Mouse (Mus musculus) hindbrain, postnatal 0 days (tissue): ENCODE data around the gene Tspan18. TPM values are rescaled to one million over a fixed set of nuclear protein-coding genes. Genes with fewer than 3 reads are reported as not detected.
A peak's percentile ranks its signal among the peaks of the same experiment; 100 is the strongest.

Experiments
- ATAC-seq: fragments of 200-750 bp; cut with Nextera tagmentation; 2 replicates; pipeline ENCODE4 v1.8.0; 2017; ENCODE audit warnings: mild to moderate bottlenecking, moderate TSS enrichment, moderate library complexity
- DNase-seq: peaks from one replicate; pipeline ENCODE4 v3.0.0-alpha.2; 2015; ENCODE audit warnings: low spot score
- H3K27ac ChIP-seq: fragments of 300-500 bp; sonication (generic); 2 replicates; pipeline ENCODE4 v1.5.1; 2014; ENCODE audit warnings: mild to moderate bottlenecking
- H3K27me3 ChIP-seq: fragments of 300-500 bp; sonication (generic); 2 replicates; pipeline ENCODE4 v1.6.1; 2014; ENCODE audit warnings: low read length, mixed read lengths; ENCODE audit not compliant: insufficient read depth
- H3K36me3 ChIP-seq: fragments of 300-500 bp; sonication (generic); 2 replicates; pipeline ENCODE4 v1.6.1; 2014; ENCODE audit warnings: low read length, mixed read lengths; ENCODE audit not compliant: insufficient read depth
- H3K4me1 ChIP-seq: fragments of 300-500 bp; sonication (generic); 2 replicates; pipeline ENCODE4 v1.6.1; 2014; ENCODE audit warnings: antibody characterized with exemption, low read length, mixed read lengths; ENCODE audit not compliant: insufficient read depth
- H3K4me2 ChIP-seq: fragments of 300-500 bp; sonication (generic); 2 replicates; pipeline ENCODE4 v1.6.1; 2014; ENCODE audit warnings: low read depth, mild to moderate bottlenecking, low read length, moderate library complexity, mixed read lengths
- H3K4me3 ChIP-seq: fragments of 300-500 bp; sonication (generic); 2 replicates; pipeline ENCODE4 v1.5.1; 2014; ENCODE audit warnings: low read length
- H3K9ac ChIP-seq: fragments of 300-500 bp; sonication (generic); replicated peaks from 2 replicates; pipeline ENCODE4 v1.6.1; 2014; ENCODE audit warnings: mild to moderate bottlenecking, low read length, moderate library complexity, mixed read lengths
- H3K9me3 ChIP-seq: fragments of 300-500 bp; sonication (generic); 2 replicates; pipeline ENCODE4 v1.6.1; 2016; ENCODE audit warnings: low read length, mixed read lengths
- CTCF ChIP-seq: IDR thresholded peaks from 2 replicates; pipeline ENCODE4 v1.5.1; 2016; ENCODE audit warnings: antibody characterized with exemption, control low read depth, low read depth
- WGBS: fragments of 180-500 bp; shearing (Covaris S2); extraction: QIAGEN DNeasy Blood & Tissue Kit; methylation state at CpG from one replicate; pipeline ENCODE4 v1.1.7; 2014; 5-methylcytosine and 5-hydroxymethylcytosine counted together
- polyA plus RNA-seq: library from polyadenylated mRNA; unstranded; fragments of >200 nt; fragmentation: Nextera tagmentation; extraction: Ambion mirVana; gene quantifications from 2 replicates; pipeline ENCODE4 v1.2.1, GENCODE M21; 2015
- total RNA-seq: library from RNA; depleted of rRNA; stranded (reverse); fragments of >200 nt; gene quantifications from 2 replicates; pipeline ENCODE4 v1.2.3, GENCODE M21; 2014

Tspan18 gene
- total and polyA plus RNA-seq, 2 experiments from 2014 or later: 12.3 to 23.5 TPM

- no peak for ATAC-seq
- Histone ChIP-seq H3K4me3 (no peak overlapping the region), H3K4me1 (no peaks in the 10 kb centered on the region; the same call in 1 of the 2 replicates), H3K9me3 (no peaks in the 10 kb centered on the region), H3K27ac (no peak overlapping the region), H3K27me3 (no peaks in the 10 kb centered on the region), H3K9ac (no peak overlapping the region), H3K4me2 (no peak overlapping the region), H3K36me3 (no peaks in the 10 kb centered on the region)
- 46% methylated on average over 6 of the region's 6 CpGs for WGBS
- DNase-seq: no peak
- TF ChIP-seq CTCF: no peak
These were observed 72.6 kb downstream of the Tspan18 start for GRCm38 (mm10) chr2:93261521-93262290.

- no peak overlapping the region for H3K27ac ChIP-seq
- H3K27me3 ChIP-seq: no peaks in the 10 kb centered on the region
- H3K4me1 ChIP-seq: no peaks in the 10 kb centered on the region; the same call in 1 of the 2 replicates
- H3K4me3 ChIP-seq: no peak overlapping the region
- H3K9ac ChIP-seq: no peak overlapping the region
- no peaks in the 10 kb centered on the region for H3K9me3 ChIP-seq
- WGBS: 52% methylated on average over 4 of the region's 4 CpGs
- DNase-seq (no peak), ATAC-seq (no peak)
- TF ChIP-seq CTCF: no peak
- no peak overlapping the region for H3K4me2 ChIP-seq
- no peaks in the 10 kb centered on the region for H3K36me3 ChIP-seq
These were observed 76.7 kb downstream of the Tspan18 start for GRCm38 (mm10) chr2:93257634-93258033.

- no peak overlapping the region for H3K9ac ChIP-seq
- no peak overlapping the region; the same call in 1 of the 2 replicates for H3K27ac ChIP-seq
- DNase-seq (no peak), ATAC-seq (peak; percentile 57; the same call in 1 of the 2 replicates)
- no peak for TF ChIP-seq CTCF
- H3K27me3 ChIP-seq: no peaks in the 10 kb centered on the region
- WGBS: 45% methylated on average over 8 of the region's 8 CpGs
- H3K36me3 ChIP-seq: no peaks in the 10 kb centered on the region
- no peak overlapping the region for H3K4me3 ChIP-seq
- H3K4me1 ChIP-seq: no peaks in the 10 kb centered on the region; the same call in 1 of the 2 replicates
- H3K9me3 ChIP-seq: no peaks in the 10 kb centered on the region
- H3K4me2 ChIP-seq: no peak overlapping the region
These were observed 77.4 kb downstream of the Tspan18 start for GRCm38 (mm10) chr2:93256735-93257405.

GRCm38 (mm10) chr2:93252356-93252755 is 81.9 kb downstream of the Tspan18 start:
- Histone ChIP-seq H3K27ac (no peak overlapping the region), H3K9ac (no peak overlapping the region), H3K4me2 (no peak overlapping the region), H3K9me3 (no peaks in the 10 kb centered on the region), H3K27me3 (no peaks in the 10 kb centered on the region), H3K4me3 (no peak overlapping the region), H3K36me3 (no peaks in the 10 kb centered on the region), H3K4me1 (peaks cover 8% of the 10 kb centered on the region; the same call in 1 of the 2 replicates)
- peak; percentile 25 for TF ChIP-seq CTCF
- peak; percentile 70 for DNase-seq
- WGBS: 16% methylated on average over 9 of the region's 9 CpGs
- ATAC-seq: peak; percentile 62

- Histone ChIP-seq H3K4me2 (no peak overlapping the region), H3K9me3 (no peaks in the 10 kb centered on the region), H3K4me1 (0 out of 2 replicates have a peak, but pooled peaks cover 8% of the 10 kb centered on the region), H3K9ac (no peak overlapping the region), H3K4me3 (no peak overlapping the region), H3K36me3 (no peaks in the 10 kb centered on the region), H3K27ac (no peak overlapping the region), H3K27me3 (no peaks in the 10 kb centered on the region)
- WGBS: 50% methylated on average over 7 of the region's 7 CpGs
- DNase-seq (no peak), ATAC-seq (no peak)
- no peak for TF ChIP-seq CTCF
These were observed 83.7 kb downstream of the Tspan18 start for GRCm38 (mm10) chr2:93250611-93251010.

- no peaks in the 10 kb centered on the region for H3K27me3 ChIP-seq
- no peak overlapping the region for H3K9ac ChIP-seq
- H3K36me3 ChIP-seq: no peaks in the 10 kb centered on the region
- no peak overlapping the region for H3K4me2 ChIP-seq
- H3K4me1 ChIP-seq: 0 out of 2 replicates have a peak, but pooled peaks cover 8% of the 10 kb centered on the region
- no peak overlapping the region for H3K4me3 ChIP-seq
- no peak for TF ChIP-seq CTCF
- DNase-seq (no peak), ATAC-seq (no peak)
- WGBS: 69% methylated on average over 6 of the region's 6 CpGs
- H3K27ac ChIP-seq: no peak overlapping the region
- no peaks in the 10 kb centered on the region for H3K9me3 ChIP-seq
These were observed 85.2 kb downstream of the Tspan18 start for GRCm38 (mm10) chr2:93249058-93249457.
